Mouse (Mus musculus) c-Kit-positive CD71-negative TER-119-negative erythroid progenitor cells, embryonic 14.5 days (primary cell): ENCODE results near the gene Rtn2.

ENCODE experiments used
- DNase-seq: peaks from one replicate; pipeline ENCODE4 v3.0.0-alpha.2; 2013; ENCODE audit warnings: low read depth

The Rtn2 gene

DNA sequence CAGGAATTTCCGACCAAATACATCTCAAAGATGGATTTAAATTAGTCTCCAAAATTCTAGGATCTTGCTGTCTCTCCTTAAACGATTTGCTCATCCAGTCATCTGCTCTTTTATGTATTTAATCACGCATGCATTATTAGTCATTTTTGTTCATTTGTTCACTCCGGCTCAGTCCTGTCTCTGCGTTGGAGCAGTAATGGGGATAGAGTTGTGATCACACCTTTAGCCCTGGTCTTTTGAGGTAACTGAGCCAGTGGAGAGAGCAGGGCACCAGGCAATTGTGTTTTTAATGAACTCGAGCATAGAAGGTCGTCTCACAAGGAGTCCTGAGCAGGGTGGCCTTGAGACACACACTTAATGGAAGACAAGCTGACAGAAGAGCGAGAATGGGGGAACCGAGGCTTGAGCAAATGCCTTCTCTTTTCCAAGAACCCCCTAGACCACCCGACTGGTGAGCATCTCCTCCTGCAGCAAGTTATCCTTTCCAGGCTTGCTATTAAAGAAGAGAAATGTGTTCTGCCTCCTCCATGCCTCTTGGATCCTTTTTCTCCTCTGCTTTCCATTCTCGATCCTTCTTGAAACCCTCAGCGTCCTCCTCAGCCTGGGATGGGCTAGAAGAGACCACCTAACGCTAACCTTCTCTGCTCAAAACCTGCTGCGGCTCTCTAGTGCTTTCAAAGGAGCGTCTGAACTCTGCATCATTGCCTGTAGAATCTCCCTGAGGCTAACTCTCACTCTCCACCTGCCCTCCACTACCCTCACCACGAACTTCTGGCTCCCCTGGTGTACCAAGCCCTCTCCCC is 19.2 kb downstream of the Rtn2 start:
- no peak for DNase-seq

DNA sequence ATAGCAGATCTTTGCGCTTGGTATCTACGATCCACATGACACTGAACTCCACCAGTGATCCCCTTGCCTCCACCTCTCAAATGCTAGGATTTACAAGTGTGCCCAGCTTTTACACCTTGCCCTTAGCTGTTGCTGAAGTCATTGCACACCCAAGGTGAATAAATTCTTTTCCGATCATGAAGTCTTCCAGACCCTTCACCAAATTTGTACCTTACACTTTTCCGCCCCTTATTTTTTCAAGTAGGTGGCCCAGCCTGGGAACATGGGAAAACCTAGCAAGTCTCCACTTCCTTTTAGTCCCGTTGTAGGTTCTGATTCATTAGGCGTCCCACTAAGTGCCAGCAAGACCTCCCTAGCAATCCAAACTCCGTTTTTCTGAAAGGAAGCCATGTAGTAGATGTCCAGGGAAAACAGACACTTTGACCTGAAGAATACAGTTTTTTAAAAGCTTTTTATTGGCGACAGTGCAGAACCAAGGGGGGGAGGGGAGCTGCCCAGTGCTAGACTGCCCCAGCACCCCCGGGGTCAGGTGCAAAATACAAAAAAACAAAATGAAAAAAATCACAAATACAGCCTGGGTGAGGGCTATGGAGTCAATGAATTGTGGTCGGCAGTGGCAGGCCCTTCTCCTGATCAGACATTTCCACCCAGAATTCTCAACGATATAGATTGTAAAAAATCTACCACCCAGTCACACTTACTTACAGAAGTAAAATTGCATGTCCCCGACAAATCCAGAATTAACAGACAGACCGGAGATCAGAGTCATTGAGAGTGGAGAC is 20.0 kb downstream of the Rtn2 start:
- DNase-seq, result no peak

DNA sequence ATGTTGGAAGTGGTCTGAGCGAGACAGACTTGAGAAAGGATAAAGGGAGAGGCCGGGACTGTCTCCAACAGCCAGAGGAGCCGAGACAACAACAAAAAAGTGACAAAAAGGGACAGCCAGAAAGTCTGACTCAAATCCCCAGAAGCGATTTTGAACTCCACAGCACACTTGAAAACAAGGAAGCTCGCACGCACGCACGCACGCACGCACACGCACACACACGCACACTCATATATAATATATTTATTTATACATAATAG is 20.6 kb downstream of the Rtn2 start:
- DNase-seq, result no peak

DNA sequence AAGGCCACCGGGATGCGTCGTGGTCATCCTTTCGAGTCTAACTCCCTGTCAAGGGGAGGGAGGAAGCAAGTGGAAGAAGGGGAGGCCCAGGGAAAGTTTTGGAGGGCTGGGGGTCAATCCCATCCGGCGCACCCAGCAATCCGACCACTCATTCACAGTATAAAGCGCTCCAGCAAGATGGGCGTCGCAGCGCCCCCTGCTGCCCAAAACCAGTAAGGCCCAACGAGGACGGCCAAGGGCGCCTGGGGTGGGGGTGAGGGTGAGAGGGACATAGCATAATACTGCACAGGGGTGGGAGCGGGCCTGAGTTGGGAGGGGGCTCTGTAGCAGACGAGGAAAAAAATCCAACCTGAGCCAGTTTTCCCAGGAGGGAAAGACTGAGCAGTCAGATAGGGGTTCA is 21.3 kb downstream of the Rtn2 start:
- DNase-seq, result no peak

DNA sequence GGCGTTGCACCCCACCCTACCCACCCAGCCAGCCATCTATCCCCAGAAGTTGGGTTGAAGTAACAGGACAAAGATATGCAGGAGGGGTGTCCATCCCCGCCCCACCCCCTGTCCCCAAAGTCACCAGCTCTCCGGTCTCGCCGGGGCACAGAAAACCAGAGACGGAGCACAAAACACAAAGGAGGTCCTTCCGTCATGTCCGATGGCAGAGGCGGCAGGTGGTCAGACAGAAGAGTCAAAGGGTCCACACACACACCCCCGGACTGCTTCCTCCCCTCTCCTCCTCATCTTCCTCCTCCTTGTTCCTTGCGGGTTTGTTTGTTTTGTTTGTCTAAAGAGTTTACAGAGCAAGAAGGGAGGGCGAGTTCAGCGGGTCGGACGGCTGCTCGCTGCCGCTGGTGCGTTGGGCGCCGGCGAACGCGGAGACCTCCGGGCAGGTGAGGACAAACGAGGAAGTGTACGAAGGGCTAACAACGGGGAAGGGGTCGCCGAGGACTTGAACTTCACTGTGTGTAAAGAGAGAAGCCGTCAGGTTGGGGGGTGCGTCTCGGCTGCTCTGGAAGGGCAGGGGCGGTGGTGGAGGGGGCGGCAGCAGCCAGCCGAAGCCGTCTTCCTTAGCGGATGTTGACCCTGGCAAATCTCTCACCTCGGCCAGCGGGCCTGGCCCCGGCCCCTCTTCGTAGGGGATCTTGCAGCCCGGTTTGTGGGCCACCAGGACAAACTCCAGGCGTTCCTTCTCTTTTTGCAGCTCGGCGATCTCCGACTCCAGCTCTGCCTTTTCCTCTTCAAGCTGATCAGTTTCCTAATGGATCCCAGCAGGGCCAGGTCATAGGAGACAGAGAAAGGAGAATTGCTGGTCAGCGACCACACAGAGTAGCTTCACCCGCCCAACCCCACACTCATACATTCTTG is 22.3 kb downstream of the Rtn2 start:
- DNase-seq, result no peak

DNA sequence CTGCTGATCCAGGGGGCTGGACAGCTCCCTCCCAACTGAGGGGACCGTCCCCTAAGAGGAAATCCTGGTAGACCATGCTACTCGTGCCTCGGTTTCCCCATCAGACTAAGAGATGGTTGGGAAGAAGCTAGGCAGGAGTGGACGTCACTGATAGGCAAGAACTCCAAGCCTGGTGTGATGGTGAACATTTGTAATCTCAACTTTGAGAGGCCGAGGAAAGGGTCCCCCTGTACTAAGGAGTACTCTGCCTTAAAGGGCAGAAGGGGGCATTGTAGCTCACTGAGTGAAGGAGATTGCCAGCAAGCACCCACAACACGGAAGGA is 22.9 kb downstream of the Rtn2 start:
- no peak for DNase-seq

DNA sequence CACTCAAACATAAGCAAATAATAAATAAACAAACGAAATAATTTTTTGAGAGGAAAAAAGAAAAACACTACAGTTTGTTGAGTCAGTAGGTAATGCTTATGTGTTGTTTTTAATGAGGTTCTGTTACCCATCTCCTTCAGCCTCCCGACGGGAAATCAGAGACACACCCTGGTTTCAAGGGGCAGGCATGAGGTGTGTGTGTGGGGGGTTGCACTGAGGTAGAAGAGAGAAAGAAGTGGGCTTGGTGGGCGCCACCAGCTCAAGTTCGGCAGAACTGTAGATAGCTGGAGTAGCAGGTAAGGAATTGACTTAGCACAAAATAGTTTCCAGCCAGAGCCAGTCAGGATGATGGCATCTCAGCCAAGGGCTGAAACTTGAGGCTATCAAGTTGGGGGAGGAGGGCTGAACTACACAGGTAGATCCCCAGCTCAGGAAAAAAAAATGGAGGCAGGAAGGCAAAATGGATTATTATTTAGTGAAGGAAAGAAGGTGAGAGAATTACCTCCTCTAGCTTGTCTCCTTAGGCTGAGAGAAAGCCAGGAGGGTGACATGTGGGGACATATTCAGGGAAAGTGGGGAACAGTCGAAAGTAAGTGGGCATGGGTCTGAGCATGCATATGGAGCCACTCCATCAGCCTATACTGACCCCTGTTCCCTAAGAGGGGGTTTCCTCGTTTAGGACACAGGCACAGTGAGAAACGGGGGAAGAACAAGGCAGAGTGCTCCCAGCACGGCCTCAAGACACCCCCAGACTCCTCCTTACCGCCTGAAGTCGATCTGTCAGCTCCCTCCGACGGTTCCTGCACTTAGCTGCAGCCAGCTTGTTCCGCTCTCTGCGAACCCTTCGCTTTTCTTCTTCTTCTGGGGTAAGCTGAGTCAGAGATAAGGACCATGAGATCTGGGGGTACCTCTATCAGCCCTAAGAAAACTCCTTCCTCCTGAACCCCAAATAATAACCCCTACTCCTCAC is 23.7 kb downstream of the Rtn2 start:
- DNase-seq, result no peak

DNA sequence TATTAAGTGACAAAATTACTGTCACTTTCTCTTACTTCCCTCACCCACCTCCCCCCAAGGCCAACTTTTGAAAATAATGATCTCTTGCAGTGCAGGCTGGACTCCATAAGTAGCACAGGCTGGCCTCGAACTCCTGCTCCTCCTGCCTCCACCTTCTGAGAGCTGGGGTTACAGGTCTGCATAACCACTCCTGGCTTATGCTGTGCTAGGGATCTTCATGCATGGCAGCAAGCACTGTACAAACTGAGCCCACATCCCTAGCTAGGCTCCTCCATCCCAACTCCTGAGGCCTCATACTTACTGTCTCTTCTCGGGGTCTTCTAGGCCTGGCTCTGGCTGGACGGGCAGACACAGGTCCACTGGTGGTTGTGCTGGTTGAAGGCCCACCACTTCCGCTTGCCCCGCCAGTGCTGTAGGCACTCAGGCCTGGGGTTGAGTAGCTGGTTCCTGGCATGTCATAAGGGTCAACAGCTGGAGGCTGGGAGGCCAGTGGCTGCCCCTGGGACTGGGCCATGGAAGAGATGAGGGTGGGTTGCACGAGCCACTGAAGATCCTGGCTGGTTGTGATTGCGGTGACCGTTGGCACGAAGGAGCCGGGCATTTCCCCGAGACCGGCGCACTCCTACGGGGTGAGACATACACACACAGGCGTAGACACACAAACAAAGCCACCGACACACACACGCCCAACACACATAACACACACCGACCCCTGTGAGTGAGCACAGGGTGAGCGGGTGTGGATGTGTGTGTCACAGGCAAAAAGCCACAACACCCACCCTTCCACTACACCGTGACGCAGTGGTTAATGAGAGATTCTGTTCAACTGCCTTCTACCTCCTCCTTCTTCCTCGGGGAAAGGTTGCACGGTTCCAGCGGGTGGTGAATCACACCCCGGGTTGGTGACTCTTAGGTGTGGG is 24.7 kb downstream of the Rtn2 start:
- DNase-seq, result no peak

DNA sequence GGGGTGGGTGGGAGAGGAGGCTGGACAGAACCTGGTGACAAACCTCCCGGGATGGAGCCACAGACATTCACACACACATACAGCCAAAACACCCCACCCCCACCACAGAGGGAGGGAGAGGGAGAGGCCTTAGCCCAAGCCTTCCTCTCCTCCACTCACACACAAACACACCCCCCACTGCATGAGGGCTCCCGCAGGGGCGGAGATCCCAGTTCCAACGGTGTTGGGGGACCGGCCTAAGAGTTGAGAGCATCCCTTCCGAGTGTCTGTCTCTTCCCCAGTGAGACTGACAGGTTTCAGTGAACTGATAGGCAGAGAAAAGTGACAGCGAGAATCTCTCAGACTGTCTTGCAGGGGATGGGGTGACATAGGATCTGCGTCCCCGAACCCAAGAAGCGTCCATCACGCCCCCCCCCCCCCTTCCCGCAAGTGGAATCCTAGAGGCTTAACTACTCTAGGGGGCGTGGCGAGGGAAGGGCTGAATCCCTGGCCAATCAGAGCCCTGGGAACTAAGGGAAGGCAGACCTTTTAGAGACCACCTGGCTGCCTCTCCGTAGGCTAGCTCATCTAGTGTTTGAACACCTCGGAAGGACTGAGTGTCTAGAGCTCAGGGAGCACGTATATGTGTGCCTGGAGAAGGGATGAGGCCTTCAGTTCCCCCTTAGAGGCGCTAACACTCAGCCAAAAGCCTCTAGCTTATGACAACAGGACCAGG is 25.5 kb downstream of the Rtn2 start:
- no peak for DNase-seq

DNA sequence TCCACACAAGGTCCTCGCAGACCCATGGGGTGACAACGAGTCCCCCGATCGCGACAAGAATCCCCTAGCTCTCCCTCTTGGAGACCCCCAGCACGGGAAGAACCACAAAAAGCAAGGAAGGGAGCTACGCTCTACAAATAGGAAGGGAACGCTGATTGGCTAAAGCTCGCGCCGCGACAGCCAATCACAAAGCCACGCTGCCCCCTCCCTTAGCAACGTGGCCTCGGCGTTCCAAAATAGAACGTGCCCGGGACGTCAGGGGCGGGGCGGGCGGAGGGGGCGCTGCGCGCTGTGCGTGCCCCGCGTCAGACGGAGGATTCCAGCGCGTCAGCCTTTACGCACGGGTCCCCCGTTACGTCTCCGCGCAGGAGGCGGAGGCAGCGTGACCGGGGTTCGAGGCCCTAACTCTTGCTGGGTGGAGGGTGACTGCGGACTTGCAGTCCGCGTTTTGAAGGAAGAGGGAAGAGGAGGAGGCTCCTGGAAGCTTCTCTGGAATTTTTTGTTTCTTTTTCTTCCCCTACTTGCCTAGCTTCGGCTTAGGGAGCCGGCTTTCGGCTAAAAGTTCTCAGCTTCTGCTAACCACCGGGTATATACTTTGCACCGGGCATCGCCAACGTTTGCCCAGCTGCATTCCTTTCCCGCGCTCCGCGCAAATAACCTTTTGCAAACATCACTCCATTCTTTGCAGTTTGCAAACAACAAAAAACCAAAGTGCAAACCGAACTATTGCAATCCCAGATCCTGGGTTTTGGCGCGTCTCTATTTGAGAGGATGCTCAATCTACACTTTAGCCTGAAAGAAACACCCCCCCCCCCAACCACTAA is 26.2 kb downstream of the Rtn2 start:
- DNase-seq, result no peak

DNA sequence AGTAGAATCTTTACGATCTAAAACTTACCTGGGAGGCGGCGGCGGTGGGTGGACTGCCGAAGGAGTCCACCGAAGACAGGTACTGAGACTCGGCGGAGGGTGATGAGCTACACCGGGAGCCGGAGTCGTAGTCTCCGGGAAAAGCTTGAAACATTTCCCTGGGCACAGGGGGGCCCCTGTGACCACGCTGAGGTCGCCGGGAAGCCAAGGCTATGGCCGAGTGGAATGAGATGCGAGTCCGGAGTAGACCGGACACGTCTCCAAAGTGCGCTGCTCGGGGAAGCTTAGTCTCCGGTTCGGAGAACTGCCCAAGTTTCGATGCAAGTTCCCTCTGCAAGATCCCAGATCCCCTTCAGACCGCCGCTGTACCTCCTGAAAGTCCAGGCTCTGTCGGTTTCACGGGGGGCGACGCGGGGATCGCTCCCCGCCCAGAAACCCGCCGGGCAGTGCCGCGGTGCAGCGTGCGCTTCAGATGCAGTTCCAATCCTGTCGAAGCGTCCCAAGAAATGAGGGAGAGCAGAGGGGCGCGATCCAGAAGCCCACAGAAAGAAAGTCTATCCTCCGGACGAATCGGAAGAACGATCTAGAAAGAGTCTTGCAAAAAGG is 27.0 kb downstream of the Rtn2 start:
- DNase-seq, result no peak

DNA sequence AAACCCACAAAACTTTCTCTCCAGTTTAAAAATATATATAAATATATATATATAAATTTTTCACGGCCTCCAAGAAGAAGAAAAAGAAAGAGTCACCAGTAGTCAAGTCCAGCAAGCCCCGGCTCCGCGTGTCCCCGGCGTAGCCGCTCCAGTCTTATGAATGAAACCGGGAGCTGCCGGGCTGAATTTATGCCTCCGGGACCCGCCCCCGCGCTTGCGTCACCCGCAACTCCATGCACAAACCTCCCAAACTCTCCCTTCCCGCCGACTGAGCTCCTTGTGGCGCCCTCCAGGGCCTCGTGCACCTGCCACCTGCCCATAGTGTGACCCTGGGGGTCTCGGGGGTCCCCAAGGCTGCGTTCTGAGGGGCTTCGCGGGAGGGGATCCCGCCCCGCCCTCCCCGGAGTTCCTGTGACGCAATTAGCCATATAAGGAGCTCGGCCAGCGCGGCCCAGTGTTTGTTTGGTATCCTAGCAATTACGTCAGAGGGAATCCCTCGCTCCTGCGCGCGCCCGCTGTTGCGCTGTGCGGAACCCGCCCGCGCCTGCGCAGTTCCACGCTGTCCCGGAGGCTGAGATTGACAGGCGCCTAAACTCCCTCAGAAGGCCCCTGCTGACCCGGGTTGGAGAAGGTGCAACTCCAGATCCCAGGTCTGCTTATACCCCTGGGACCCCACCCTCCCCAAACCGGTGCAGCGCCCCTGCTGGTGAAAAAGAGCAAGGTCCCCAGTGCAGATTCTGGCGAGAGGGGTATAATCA is 27.6 kb downstream of the Rtn2 start, which contains the start of gene Fosb:
Gene Fosb, minus strand, starts transcription at position 168 of the 758 bp plus-strand sequence.
- peak; percentile 93 for DNase-seq

DNA sequence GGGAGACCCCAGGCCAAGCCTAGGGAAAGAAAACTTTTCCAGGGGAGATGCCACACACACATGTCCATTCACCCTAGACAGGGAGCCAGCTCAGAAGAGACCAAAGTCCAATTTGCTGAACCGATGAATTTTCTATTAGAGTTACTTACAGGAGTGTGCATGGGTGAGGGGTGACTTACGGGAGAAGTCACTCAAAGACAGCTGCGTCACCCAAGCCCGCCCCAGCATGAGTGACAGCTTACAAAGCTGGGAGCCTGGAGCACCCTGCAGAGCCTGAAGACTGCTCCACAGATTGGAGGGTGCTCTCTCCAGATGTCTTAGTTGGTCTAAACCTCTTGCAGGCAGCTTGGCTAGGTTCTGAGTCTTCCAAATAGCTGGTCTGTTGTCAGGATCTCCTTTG is 29.6 kb downstream of the Rtn2 start:
- no peak for DNase-seq

DNA sequence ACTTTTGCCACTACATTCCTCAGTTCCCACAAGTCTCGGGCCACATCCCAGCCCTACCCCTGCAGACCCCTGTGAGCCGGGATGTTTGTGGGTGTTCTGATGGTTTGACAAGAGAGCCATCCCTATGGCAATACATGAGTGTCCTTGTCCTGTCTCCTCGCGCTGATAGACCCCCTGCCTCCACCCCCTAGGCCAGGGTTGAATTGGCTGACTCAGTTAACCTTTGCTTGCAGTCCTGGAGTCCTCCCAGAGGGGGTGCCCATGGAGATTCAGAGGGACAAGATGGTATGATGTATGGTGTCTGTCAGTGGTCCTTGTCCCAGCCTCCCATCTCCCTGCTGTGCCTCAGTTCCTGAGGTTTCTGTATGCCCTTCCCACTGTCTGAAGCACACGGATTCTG is 31.6 kb downstream of the Rtn2 start:
- DNase-seq, result no peak

DNA sequence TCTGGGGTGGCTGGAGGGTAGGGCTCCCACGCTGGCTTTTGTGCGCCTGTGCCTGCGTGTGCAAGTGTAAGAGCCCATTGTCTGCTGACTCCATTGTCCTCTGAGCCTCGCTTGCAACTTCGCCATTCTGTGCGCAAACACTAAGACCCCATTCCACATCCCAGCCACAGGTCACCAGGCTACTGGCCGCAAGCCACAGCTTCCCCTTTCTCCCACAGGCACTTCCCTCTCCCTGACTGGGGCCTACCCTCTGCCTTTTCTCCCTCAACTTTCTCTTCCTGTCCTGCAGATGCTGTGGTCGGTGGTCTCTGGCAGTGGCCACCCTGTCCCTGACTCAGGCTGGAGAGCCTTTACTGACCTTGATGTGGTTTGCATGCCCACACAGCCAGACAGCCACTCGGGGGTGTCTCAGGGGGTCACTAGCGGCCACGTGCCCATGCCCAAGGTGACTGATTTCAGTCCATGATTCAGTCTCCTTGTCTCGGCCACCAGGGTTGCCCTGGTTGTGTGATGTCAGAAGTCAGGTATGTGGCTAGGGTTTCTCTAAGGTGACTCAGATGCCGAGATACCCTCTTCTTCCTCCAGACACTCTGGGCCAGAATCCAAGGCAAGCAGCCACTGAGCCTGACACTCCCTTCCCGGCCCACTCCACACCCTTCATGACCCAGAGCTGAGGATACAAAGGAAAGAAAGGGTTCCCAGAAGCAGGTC is 34.2 kb downstream of the Rtn2 start:
- no peak for DNase-seq

DNA sequence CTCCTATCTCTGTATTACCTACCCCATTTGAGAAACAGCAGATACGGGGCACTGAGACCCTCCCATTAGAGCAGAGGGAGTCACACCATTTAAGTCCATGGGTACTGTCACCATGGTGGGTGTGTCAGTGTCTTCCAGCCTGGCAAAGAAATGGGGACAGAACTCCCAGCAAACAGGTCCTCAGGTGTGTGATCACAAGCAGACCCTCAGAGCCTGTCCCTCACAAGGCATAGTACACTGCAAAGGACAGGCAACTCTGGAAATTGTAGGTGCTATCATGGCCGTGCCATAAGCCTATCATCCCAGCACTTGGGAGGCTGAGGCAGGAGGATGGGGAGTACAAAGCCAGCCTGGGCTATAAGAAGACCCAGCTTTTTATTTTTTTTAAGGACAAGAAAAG is 35.8 kb downstream of the Rtn2 start:
- DNase-seq, result no peak

DNA sequence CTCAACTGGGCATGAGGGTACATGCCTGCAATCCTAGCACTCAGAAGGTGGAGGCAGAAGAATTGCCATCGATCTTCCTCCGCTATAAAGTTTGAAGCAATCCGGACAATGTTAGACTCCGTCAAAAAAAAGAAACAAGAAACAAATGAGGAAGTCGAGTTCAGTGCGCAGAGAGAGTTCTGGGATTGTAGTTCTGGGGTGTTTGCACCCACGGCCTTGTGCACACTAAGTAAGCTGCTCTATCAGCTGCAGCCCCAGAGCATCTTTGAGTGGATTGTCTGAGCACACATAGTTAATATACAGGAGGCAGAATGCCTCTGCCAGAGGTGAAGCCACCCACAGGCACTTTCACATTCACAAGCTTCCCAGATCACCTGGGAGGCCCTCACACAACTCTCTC is 36.3 kb downstream of the Rtn2 start:
- DNase-seq, result no peak
